Mouse (Mus musculus): ENCODE results near the gene Trmt6. TPM values are rescaled to one million over a fixed set of nuclear protein-coding genes. Genes with fewer than 3 reads are reported as not detected.

Trmt6 gene
- total and polyA plus RNA-seq, 3 experiments, result 35.1 to 89.9 (median 77.6) TPM

- in situ Hi-C loops (cut with MboI; ENCODE audit: low pct_ligation_motif_present, low pct_unique_long_range_greater_than_20kb, low sequenced_read_pairs) (no loop called here), dilution Hi-C loops (cut with MboI; ENCODE audit: extremely low pct_ligation_motif_present, extremely low pct_unique_long_range_greater_than_20kb, low sequenced_read_pairs) (no loop called here)
- Histone ChIP-seq H3K9me3 (replicated peaks; ENCODE audit: low read length) (no peaks in the 10 kb centered on the region), H3K27ac (ENCODE audit: insufficient read depth, low read depth) (no peak overlapping the region), H3K9ac (ENCODE audit: insufficient read depth, low read depth) (no peak overlapping the region), H3K36me3 (replicated peaks in 1 of 2; ENCODE audit: control insufficient read depth in 1 of 2, insufficient read depth in 1 of 2, low read length in 1 of 2) (no peaks in the 10 kb centered on the region), H3K4me2 (ENCODE audit: insufficient read depth, low read depth, poor library complexity, severe bottlenecking) (no peak overlapping the region), H3K27me3 (replicated peaks) (peaks cover 6% of the 10 kb centered on the region), H3K4me1 (ENCODE audit: control insufficient read depth in 1 of 2, insufficient read depth in 2 of 2) (peaks cover 4 to 5% of the 10 kb centered on the region in 2 experiments; a peak in 3 of 4 replicates), H3K79me2 (replicated peaks; ENCODE audit: control insufficient read depth, extremely low read depth, insufficient read depth, poor library complexity, severe bottlenecking) (no peaks in the 10 kb centered on the region), H3K4me3 (replicated peaks in 1 of 3; ENCODE audit: low read depth in 2 of 3, low read length in 2 of 3, poor library complexity in 1 of 3) (no peak overlapping the region)
- no peak for TF ChIP-seq UBTF (IDR thresholded peaks at IDR 0.05; ENCODE audit: low read depth, low read length)
- TF ChIP-seq SMC3 (IDR thresholded peaks at IDR 0.05; ENCODE audit: low read depth, low read length), result no peak
- no peak for TF ChIP-seq USF1 (IDR thresholded peaks at IDR 0.05; ENCODE audit: low read depth, low read length)
- TF ChIP-seq MXI1 (IDR thresholded peaks at IDR 0.05; ENCODE audit: low read depth, low read length), result no peak
- no peak for TF ChIP-seq USF2 (conservative IDR thresholded peaks at IDR 0.05; ENCODE audit: low read depth, low read length)
- no peak for TF ChIP-seq ZKSCAN1 (IDR thresholded peaks at IDR 0.05; ENCODE audit: borderline replicate concordance, low read depth, low read length)
- no peak for TF ChIP-seq BHLHE40 (IDR thresholded peaks at IDR 0.05; ENCODE audit: low read depth, low read length)
- no peak for TF ChIP-seq MAZ (IDR thresholded peaks at IDR 0.05; ENCODE audit: low read depth, low read length)
- no peak for TF ChIP-seq ZMIZ1 (IDR thresholded peaks at IDR 0.05; ENCODE audit: low read depth, low read length)
- no peak for TF ChIP-seq PAX5 (IDR thresholded peaks at IDR 0.05; ENCODE audit: low read length)
- TF ChIP-seq E2F4 (IDR thresholded peaks at IDR 0.05; ENCODE audit: insufficient replicate concordance, low read depth, low read length), result no peak
- no peak for TF ChIP-seq JUN (IDR thresholded peaks at IDR 0.05; ENCODE audit: insufficient read depth, low read depth, low read length)
- no peak for TF ChIP-seq RAD21 (IDR thresholded peaks at IDR 0.05; ENCODE audit: low read depth, low read length)
- no peak for TF ChIP-seq CTCF (conservative IDR thresholded peaks at IDR 0.05 in 1 of 2, IDR thresholded peaks at IDR 0.05 in 1 of 2; ENCODE audit: low read depth in 2 of 2, low read length in 2 of 2)
- no peak for TF ChIP-seq POLR2A (IDR thresholded peaks at IDR 0.05; ENCODE audit: low read depth, low read length)
- TF ChIP-seq GABPA (IDR thresholded peaks at IDR 0.05; ENCODE audit: insufficient replicate concordance, low read depth, low read length), result no peak
- no peak for TF ChIP-seq MAX (IDR thresholded peaks at IDR 0.05; ENCODE audit: low read length)
- TF ChIP-seq MEF2A (IDR thresholded peaks at IDR 0.05; ENCODE audit: borderline replicate concordance, low read depth, low read length), result no peak
- TF ChIP-seq SIN3A (IDR thresholded peaks at IDR 0.05; ENCODE audit: low read length), result no peak
- no peak for TF ChIP-seq EP300 (IDR thresholded peaks at IDR 0.05; ENCODE audit: low read length)
- DNase-seq (ENCODE audit: extremely low read depth), result no peak
Observed at GRCm38 (mm10) chr2:132784039-132784438, 31.8 kb downstream of the Trmt6 start.

GRCm38 (mm10) chr2:132781439-132782068, 34.3 kb downstream of the Trmt6 start:
- peak; percentile 34 for DNase-seq (ENCODE audit: extremely low read depth)
- Histone ChIP-seq H3K4me1 (ENCODE audit: control insufficient read depth in 1 of 2, insufficient read depth in 2 of 2) (peaks cover 4 to 7% of the 10 kb centered on the region in 2 experiments), H3K9ac (ENCODE audit: insufficient read depth, low read depth) (no peak overlapping the region), H3K27ac (ENCODE audit: insufficient read depth, low read depth) (no peak overlapping the region), H3K27me3 (replicated peaks) (peaks cover 6% of the 10 kb centered on the region), H3K4me3 (replicated peaks in 1 of 3; ENCODE audit: low read depth in 2 of 3, low read length in 2 of 3, poor library complexity in 1 of 3) (peak overlapping the region in 1 of 3 experiments; percentile 17), H3K9me3 (replicated peaks; ENCODE audit: low read length) (no peaks in the 10 kb centered on the region), H3K4me2 (ENCODE audit: insufficient read depth, low read depth, poor library complexity, severe bottlenecking) (peak overlapping the region; percentile 80; the same call in 1 of the 2 replicates), H3K36me3 (replicated peaks in 1 of 2; ENCODE audit: control insufficient read depth in 1 of 2, insufficient read depth in 1 of 2, low read length in 1 of 2) (no peaks in the 10 kb centered on the region), H3K79me2 (replicated peaks; ENCODE audit: control insufficient read depth, extremely low read depth, insufficient read depth, poor library complexity, severe bottlenecking) (no peaks in the 10 kb centered on the region)
- TF ChIP-seq USF2 (conservative IDR thresholded peaks at IDR 0.05; ENCODE audit: low read depth, low read length) (no peak), ETS1 (conservative IDR thresholded peaks at IDR 0.05; ENCODE audit: low read depth, low read length) (no peak), MXI1 (IDR thresholded peaks at IDR 0.05; ENCODE audit: low read depth, low read length) (peak; percentile 77), UBTF (IDR thresholded peaks at IDR 0.05; ENCODE audit: low read depth, low read length) (peak; percentile 84; the same call in 1 of the 2 replicates), SIN3A (IDR thresholded peaks at IDR 0.05; ENCODE audit: low read length) (peak; percentile 79)
- dilution Hi-C loops (cut with MboI; ENCODE audit: extremely low pct_ligation_motif_present, extremely low pct_unique_long_range_greater_than_20kb, low sequenced_read_pairs) (no loop called here), in situ Hi-C loops (cut with MboI; ENCODE audit: low pct_ligation_motif_present, low pct_unique_long_range_greater_than_20kb, low sequenced_read_pairs) (no loop called here)

All from CH12.LX (cell line).